Mouse (Mus musculus) adipocyte (in vitro differentiated cells): ENCODE measurements at regions not wholly inside any gene's neighbourhood (a gene's known extent, or its start where the extent isn't known, plus 50 kb on each side); places are given as distances from the start of the nearest gene placed in this dataset.

Experiments
- DNase-seq: peaks from one replicate; pipeline ENCODE4 v3.0.0-alpha.2; 2016; ENCODE audit warnings: low spot score

DNA sequence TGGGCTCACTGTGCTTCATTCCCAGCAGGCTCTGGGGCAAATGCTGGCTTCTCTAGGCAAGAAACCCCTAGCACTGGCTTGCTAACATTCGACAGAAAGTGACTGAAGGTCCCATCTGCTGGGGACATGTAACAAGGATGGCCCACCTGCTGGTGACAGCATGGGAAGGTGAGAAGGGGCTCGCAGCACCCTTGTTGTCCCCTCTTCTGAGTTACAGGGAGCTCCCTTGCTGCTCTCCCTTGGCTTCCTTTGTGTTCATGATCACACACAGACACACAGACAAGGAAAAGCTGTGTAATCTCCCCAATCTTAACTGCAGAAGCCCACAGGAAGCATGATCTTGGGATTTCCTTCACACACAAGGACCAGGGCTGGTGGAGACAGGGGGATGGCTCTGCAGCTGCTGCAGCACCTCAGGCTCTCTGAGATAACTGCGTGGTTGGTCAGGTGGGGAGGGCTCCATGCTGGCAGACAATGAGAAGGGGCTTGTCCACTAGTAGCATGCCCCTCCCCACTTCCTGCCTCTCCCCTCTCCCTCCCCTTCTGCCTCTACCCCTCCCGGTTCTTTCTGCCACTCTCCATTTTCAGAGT lies 95.3 kb upstream of the Trpm1 start:
- DNase-seq, result no peak

DNA sequence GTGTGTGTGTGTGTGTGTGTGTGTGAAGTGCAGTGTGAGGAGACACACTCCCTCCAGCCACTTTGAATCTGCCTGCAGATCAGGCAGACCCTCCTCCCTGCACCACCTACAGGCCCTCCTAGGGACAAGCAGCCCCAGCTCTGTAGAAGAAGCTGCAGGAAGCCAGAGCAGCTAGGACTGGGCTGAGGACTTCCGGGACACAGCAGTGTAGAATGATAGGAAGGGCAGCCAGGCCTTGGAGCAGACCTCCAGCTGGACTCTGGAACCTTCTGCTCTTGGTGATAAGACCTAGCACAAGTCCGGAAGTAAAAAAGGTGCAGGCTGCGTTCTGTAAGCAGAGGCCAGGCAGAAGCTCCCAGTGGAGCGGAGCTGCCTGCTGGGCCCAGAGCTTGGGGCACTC lies 95.8 kb upstream of the Trpm1 start:
- no peak for DNase-seq

DNA sequence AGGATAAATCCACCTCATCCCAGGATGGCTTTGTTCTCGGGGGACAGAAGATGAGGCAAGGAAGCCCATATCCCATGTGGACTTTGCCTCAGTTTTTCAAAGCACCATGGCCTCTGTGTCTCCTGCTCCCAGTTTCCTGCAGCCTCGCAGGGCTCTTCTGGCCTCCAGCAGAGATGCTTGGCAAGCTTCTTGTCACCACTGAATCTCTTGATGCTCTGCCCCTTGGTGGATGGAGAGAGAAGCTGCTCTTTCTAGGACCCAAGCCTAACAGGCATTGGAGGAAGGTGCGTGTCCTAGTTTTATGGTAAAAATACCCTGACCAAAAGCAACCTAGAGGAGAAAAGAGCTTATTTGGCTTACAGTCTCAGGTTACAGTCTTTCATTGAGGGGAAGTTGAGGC lies 97.1 kb upstream of the Trpm1 start:
- no peak for DNase-seq

DNA sequence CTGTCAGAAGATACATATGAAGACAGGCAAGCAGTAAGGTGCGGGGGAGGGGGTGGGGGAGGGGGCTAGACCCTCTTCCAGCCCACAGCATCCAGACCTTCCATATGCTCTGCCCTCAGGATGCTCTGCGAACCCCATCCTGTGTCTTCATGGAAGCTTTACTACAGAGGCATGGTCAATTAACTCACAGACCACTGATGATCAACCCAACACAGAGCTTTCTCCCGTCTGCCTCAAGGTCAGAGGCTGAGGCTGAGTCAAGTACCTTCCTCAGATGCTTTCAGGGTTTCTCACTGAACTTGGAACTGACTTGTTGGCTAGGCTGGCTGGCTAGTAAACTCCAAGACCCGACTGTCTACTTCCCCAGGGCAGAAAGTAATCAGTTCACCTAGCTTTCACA lies 98.6 kb upstream of the Trpm1 start:
- DNase-seq, result no peak

DNA sequence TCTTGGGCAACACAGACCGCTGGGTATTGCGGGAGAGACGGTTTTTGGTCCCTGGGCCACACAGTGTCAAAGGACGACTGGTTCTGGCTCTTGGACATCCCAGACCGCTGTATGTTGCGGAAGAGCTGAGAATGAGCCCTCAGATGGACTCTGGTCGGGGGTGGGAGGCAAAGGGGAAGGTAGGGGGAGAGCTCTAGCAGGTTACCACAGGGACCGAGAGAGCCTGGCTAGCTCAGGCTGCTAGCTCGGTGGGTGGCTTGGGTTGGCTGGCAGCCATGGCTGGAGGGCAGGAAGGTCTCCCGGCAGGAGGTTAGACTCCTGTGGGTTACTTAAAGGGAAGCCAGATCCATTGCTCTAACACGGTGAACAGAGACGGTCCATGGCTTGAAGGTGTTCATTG lies 99.9 kb upstream of the Trpm1 start:
- no peak for DNase-seq

DNA sequence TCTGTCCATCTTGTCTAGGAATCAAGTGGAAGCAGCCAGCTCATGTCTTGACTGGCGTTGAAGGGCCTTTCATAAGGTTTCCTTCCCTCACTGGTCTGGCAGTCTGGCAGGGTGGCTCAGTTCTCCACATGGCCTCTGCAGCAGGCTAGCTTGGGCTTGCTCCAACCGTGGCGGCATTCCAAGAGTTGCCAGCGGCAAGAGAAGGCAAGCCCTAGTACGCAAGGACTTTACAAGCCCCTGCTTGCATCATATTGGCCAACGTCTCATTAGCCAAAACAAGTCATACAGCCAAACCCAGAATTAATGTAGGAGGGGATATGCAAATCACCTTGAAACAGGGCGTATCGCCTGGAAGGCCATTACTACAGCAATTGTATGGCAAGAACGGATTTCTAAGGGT lies 101.2 kb upstream of the Trpm1 start:
- DNase-seq, result peak; percentile 5

DNA sequence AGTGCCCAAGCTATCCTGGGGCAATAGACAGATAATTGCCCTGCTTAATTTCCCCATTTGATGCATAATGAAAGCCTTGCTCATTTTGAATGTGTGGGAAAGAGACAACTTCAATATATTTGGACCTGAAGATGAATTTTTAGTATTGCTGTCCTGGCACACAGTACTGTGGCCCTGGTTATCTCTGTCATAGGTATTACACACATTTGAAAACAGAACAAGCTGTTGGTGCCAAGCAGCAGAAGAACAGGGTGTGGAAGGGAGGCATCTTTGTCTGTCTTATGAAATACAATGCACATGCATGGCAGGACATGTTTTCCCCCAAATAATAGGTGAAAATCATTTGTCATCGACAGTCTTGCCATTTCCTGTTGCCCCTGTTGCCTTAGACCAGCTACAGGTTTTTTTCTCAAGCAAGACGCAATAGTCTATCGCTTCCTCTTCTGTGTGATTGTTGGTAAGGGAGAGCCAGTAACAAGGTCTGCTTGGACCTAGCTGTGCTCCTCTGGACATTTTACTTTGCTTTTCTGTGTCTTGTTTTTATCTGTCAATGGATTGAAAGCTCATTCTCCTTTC lies 102.7 kb upstream of the Trpm1 start:
- no peak for DNase-seq

DNA sequence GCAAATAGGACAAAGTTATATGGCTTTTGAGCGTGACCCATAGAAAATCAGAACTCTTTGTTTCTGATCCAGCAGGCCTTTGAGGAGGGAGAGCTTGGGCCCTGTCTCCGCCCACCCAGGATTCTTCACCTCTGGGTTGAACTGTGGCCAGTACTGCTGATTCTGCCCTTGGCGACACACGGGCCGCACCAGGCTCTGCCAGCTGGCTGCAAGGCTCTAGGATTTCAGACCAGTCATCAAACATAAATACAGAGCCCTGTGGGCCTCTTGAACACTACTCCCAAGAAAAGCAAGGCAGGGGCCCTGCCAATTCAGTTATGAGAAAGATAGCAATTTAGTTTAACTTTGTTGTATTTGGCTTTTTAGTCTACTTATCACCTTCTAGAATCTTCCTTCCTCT lies 103.4 kb upstream of the Trpm1 start:
- DNase-seq, result peak; percentile 12

DNA sequence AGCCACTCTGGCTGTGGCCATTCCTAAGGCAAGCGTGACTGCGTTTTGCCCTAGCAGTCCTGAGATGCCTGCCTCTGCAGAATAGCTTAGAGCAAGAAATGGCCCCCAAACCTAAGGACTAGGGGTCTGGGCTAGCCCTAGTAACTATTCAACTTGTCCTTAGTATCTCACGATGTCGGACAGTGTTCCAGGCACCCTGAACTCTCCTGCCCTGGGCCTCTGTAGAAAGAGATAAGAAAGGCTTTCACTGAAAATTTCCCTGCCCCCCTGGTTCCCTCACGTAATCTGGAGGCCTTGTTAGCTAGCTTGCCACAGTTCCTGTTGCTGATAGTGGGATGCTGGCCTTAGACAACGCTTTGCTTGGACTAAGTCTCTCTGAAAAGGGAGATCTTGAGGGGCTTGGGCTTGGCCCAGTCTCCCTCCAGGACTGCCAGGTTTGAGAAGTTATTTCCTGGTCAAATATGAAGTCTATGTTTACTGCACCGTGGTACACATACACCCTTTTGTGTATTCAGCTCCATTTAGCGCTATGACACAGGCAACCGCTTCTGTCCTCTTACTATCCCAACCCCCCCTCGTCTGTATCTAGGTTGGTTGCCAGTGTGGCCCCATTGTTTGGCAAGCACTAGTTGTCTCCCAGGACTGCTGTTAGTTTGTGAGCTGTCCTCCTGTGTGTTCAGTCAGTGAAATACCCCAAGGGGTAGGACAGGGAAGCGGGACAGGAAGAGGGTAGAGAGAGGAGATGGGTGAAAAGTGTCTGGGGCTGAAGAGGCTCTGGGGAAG lies 104.3 kb upstream of the Trpm1 start:
- no peak for DNase-seq

DNA sequence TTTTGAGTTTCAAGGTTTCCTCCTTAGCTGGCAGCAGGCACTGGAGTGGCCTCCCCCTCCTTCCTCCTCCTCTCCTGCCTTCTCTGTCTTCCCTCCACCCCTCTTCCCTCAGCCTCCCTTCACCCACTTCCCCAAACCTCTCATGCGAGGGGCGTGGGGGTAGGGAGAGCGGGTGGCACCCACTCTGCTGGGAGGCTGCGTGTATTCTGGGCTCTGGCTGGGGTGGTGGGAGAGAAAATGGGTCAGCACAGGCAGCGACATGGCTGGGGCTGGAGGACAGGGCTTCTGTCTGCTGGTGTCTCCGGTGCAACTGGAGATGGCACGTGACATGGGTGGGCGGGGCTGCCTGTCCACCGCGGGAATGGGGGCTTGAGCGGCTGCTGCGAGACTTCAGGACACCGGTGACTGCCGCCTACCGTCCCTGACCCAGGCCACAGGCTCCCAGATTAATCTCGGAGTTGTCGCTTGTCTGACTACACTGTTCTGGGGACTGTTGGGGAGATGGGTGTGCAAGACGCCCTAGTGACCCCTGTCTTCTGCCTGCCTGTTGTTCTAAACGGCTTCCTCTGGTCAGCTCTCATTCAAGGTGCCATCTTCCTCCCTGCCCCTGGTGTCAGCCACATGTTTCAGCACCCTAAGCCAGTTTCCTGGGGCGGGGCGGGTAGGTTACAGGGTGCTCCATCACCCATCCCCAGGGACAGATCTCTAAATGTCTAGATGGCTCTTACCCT lies 105.0 kb upstream of the Trpm1 start:
- DNase-seq, result no peak

DNA sequence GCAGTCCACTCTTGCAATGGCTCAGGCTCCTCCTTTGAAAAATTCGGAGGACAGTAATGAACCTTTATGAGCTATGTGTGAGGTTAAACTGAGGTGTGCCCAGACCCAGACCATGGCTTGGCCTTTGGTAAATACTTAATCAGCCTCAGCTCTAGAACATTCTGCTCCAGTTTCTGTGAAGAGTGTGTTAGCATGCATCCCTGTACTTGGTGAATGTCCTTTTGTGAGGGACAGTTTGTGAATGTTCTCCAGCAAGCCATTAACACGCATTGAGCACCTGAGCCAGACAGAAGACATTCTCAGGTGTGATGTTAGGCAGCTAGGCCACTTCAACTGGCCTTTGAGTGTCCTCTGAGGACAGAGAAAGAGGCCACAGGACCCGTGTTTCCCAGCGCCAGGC lies 105.8 kb upstream of the Trpm1 start:
- DNase-seq, result no peak

DNA sequence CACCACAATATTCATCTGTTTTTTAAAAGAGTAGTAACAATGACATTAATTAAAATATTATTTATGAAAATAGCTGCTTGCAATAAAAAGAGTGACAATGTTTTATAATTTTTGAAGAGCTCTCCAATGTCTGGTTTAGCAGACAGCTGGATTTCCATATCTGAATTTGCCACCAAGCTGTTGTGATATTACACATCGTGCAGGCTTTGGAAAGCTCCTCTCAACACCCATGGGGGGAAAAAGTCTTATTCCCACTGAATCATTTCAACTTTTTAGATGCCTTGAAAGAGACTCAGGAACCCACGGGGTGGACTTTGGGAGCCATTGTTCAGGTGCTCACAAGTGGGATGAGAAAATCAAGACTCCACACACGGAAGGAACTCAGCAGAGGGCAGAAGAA lies 106.6 kb upstream of the Klf13 start:
- DNase-seq, result no peak

DNA sequence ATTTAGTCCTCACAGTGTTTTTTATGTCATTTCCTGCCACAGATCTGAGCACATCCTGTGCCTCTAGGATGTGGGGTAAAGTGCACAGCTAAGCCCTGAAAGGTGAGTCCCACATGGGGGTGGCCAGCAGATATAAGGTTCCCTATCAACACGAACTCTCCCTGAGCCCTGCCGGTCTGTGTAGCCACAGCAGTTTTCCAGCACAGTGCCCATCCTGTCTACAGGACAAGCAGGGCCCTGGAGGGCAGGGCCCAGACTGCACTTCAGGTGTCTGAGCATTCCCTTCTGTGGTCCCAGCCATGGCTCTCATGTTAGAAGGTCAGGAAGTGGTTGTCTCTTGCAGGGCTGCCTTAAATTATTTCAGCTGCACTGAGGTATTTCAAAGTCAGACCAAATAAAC lies 104.3 kb upstream of the Klf13 start:
- no peak for DNase-seq

DNA sequence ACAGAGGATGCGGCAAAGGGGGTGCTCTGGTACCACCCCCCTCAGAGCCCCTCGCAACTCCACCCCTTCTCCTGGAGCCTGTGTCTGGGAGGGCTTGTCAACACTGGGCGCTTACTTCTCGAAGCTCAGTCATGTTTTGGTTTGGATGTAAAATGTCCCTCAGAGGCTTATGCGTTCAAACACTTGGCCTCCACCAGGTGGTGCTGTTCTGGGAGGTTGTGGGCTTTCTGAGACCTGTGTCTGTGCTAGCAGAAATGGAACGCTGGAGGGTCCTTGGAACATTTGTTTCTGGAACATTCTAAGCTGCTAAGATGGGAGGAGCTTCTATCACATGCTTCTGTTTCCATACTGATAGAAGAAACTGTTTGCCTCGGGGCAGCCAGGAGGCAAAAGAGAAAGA lies 102.6 kb upstream of the Klf13 start:
- DNase-seq, result no peak

DNA sequence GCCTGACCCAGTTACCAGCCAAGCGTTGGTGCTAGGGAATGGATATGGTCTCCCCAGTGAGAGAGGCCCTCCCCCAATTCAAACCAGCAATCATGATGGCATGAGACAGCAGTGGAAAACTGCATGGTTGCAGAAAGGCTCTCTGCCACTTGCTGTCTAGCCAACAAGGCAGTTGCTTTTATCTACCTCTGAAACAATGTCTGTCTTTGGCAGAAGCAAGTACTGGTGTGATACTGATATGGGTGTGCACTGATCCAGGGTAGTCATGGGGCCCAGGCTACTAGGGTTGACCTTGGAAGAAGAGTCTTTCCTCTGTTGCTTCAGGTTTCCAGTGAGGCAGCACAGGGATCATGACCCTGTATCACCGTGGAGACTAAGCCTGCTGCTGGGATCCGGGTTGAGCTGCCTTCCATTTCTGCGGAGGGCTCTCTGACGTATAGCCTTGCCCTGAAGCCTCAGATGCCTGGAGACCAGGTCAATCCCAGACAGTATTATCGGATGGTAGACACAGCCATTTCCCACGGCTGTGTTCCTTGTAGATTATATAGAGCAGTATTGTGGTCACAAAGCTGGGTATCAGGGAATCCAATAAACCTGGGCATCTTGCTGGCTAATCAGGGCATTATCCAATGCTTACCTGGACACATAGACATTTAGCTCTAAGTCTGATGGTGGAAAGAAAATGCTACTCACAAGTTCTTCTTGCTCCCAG lies 101.5 kb upstream of the Klf13 start:
- DNase-seq, result no peak

DNA sequence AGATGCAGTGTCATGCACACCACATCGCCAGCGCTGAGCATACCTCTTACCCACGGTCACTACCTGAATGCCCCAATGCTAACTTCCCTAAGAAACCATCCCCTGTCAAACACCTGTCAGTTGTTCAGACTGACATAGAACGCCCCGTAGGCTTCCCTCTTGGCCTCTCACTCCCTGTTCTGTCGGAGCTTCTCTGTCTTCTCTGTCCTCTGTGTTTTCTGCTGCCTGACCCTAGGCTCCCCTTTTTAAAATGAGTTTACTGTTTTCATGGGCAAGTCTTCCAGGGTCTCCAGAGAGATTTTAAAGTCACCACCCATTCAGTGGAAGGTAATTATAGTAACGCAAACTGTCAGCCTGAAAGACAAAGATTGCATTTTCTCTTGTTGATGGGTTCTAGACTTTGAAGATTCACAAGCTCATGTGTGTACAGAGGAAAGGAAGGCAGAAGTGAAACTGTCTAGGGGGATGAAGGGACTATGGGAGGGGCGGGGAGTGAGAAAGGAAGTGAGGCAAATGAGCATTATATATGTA lies 99.1 kb upstream of the Klf13 start:
- DNase-seq, result no peak

DNA sequence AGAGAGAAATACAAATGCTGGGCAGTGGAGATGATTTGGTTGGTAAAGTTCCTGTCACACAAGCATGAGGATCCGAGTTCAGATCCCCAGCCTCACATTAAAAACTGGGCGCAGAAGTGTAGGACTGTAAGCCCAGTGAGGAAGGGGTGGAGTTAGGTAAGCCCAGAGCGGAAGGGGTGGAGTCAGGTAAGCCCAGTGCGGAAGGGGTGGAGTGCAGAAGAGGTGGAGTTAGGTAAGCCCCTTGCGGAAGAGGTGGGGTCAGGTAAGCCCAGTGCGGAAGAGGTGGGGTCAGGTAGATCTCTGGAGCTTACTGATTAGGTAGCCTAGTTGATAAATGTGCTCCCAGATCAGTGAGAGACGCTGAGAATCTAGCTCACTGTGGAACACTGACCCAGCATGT lies 97.4 kb upstream of the Klf13 start:
- no peak for DNase-seq

DNA sequence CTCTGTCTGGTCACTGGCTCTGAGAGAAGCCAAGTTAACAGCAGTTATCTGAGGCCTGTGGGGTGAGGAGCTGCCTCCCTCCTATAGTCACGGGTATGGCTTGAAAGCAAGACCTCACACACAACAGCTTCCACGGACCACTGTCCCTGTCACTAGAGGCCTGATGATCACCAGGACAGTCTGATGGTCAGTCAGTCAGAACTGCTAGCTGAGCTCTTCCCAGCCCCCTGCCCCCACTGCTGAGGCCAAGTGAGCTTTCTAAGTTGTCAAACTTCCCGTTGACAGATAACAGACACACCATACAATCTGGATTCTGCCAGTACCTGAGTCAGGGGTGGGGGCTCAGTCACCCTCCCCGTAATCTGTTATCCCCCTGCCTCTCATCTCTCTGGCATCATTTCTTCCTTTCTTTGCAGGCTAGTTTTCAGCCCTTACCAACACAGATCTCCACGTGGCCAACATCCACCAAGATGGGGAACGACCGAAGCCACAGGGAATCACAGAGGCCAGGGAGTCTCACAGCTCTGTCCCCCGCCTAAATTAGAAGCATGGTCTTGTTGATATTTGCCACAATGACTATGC lies 96.4 kb upstream of the Klf13 start:
- DNase-seq, result no peak

DNA sequence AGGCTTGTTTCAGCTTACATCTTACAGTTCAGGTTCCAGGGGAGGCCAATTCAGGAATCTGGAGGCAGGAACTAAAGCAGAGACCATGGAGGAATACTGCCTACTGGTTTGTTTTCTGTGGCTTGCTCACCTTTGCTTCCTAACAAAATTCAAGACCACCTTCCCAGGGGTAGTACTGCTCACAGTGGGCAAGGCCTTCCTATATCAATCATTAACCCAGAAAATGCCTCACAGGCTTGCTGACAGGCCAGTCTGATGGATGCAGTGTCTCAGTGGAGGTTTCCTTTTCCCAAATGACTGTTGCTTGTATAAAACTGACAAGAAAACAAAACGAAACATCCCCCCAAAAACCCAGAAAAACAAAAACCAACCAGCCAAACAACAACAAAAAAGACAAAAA lies 95.8 kb upstream of the Klf13 start:
- DNase-seq, result no peak

DNA sequence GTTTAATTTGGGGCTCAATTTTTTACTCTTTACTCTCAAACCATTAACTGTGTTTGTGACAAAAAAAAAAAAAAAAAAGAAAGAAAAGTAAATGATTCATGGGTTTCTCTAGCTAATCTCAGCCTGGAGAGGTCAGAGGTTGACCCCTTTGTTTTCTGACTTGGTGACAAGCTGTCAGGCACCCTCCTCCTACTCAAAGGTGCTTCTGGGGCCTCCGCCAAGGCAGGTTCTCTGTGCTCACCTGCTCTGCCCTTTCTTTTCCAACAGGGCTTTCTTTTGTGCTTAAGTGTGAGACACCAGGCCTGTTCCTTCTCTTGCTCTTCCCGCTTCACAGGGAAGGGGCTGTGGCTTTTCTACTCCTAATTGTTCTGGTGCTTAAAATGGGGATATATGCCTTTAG lies 94.7 kb upstream of the Klf13 start:
- DNase-seq, result no peak

DNA sequence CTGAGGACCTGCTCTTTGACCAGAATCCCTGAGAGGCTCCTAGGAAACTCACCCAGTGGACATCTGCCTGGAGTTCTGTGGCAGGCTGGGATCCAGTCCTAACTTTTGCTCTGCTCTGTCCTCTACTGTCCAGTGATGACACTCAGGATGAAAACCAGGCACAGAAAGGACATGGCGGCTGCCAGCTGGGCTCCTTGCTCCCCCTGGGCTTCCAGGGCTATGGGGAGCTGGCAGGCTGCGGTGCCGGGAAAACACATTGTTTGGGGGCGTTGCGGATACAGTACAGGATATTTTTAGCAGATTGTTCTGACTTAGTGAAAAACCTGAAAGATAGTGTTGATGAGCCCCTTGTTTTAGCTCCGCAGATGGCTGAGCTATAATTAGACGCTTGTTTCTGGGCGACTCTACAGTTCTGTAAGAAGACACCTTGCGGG lies 94.2 kb upstream of the Klf13 start:
- DNase-seq, result peak; percentile 7

DNA sequence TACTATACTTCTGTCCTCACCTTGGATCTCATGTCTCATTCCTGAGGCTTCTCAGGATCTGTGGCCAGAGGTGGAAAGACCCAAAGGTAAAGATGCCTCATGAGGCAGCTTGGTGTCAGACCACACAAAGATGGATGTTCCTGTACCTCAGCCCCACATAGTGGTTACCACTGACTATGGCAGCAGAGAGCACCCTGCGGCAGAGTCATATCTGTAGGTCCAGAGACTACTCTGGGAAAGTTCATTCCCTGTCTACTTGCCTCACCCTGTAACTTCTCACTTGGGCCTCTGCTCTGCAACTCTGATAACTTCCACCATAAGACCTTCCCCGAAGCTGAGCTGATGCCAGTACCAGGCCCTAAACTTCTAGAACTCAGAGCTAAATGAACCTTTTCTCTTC lies 91.9 kb upstream of the Klf13 start:
- no peak for DNase-seq
